Mouse (Mus musculus) right cerebral cortex, adult 18-20 months (tissue): ENCODE results near the gene Fam241a.
A peak's percentile ranks its signal among the peaks of the same experiment; 100 is the strongest.

Source experiments
- DNase-seq: peaks from one replicate; pipeline ENCODE4 v3.0.0; 2022; ENCODE audit warnings: mixed read lengths

Fam241a gene

GRCm38 (mm10) chr3:127895792-127896541, at the start of gene Fam241a:
Gene Fam241a, minus strand, starts transcription at chr3:127896324.
- DNase-seq = peak; percentile 67

GRCm38 (mm10) chr3:127932453-127932852, 36.3 kb upstream of the Fam241a start:
- DNase-seq = peak; percentile 46

DNA sequence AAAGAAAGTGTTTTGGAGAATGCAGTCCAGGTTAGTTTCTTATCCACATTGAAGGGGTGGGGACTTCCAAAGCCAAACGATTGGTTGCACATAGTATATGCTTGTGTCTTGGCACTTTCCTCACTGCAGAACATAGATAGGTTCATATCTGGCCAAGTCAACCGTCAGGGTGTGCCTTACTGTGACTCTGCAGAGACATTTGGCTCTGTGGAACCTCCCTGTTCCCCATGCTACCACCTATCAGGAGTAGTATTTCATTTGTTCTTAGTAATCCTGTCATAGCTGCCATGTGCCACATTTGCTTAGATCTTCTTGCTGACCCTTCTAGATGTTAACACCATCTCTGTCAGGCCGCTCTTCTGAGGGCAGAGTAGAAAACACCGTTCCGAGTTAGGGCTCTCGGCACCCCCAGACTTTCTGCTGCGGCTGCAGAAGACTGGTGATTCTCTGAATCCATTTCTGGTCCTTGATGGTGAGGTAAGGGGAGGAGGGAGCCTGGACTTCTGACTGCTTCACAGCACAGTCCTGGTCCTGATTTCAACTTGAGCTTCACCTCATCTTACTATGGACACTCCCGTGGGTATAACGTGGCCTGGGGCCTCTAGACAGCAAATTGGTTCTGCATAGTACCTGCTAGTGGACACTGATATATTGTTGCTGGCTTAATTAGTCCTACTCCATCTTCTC, 34.3 kb upstream of the Fam241a start:
- no peak for DNase-seq

DNA sequence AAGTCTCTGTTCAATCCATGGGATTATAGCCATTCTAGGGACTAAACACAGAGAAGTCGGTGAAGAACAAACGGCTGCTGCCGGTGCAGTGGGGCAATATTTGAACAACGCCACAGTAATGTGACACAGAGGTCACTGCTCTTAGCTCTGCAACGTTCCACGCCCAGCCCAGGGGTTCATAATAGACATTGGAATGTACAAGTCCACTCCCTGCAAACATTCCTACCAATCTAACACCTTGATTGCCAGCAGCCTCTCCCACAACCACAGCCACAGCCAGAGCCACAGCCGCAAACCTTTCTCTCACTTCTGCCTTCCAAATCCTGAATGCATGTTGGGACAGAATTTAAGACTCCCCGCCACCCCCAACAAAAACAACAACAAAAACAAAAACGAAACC, 33.8 kb upstream of the Fam241a start:
- DNase-seq = no peak

GRCm38 (mm10) chr3:127926635-127927183, 30.6 kb upstream of the Fam241a start:
- no peak for DNase-seq

- DNase-seq = no peak
These were observed 28.3 kb upstream of the Fam241a start for GRCm38 (mm10) chr3:127924464-127924863.

DNA sequence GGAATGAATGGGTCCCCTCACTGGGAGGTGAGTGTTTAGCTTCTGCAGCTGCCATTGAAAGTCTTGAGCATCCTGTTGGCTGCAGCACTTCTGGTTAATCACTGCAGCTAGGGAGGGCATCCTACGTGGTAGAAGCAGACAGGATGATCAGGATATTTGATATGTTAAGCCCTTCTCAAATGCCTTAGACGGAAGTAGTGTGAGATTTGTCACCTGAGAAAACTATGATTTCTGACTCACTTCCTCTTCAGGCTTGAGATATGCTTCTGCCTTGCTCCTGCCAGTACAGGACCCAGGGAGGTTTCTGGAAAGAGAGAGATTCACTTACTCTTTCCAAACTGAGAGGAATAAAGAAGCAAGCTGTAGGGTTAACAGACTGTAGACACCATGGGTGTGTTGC, 27.1 kb upstream of the Fam241a start:
- no peak for DNase-seq

GRCm38 (mm10) chr3:127922125-127922524, 26.0 kb upstream of the Fam241a start:
- DNase-seq = no peak

DNA sequence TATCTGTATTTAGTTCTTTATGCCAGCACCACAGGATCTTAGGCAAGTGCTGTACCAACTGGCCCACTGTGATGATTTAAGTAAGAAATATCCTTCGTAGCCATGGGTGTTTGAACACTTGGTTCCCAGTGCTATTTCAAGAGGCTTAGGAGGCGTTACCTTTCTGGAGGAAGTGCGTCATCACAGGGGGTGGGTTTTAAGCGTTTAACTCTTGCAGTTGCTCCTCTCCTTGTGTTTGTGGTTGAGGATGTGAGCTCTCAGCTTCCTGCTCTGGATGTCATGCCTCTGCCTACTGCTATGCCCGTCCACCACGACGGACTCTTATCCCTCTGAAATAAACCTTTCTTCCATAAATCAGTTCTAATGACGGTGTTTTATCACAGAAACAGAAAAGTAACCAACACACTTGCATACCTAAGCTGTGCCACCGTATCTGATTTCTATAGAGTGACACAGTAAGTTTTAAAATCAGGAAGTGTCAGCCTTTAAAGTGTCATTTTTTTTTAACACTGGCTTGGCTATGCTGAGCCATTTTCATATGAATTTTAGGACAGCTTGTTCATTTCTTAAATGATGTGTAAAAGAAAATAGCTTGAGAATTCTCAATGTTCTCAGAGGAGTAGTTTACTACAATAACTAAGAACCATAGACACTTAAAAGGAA, 22.0 kb upstream of the Fam241a start:
- no peak for DNase-seq

GRCm38 (mm10) chr3:127917549-127917948, 21.4 kb upstream of the Fam241a start:
- DNase-seq = no peak

- no peak for DNase-seq
These were observed 19.7 kb upstream of the Fam241a start for GRCm38 (mm10) chr3:127915656-127916334.

- DNase-seq = no peak
These were observed 18.0 kb upstream of the Fam241a start for GRCm38 (mm10) chr3:127913885-127914709.

DNA sequence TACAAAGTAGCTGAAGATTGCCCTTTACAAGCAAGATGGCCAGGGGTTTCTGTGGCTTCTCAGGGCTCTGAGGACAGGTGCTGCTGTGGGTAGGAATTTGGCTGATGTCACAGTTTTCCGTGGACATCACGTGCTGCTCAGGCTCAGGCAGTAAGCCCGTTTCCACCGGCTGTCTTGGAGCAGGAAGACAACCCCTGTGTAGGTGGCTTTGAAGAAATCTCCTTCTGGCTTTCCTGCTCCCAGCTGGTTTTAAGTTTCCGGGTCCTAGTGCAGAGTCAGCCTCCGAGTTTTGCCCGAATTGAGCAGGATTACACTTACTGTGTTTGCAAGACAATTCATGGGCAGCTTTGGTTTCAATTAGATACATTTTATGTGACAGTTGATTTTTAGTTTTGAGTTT, 13.8 kb upstream of the Fam241a start:
- peak; percentile 8 for DNase-seq

DNA sequence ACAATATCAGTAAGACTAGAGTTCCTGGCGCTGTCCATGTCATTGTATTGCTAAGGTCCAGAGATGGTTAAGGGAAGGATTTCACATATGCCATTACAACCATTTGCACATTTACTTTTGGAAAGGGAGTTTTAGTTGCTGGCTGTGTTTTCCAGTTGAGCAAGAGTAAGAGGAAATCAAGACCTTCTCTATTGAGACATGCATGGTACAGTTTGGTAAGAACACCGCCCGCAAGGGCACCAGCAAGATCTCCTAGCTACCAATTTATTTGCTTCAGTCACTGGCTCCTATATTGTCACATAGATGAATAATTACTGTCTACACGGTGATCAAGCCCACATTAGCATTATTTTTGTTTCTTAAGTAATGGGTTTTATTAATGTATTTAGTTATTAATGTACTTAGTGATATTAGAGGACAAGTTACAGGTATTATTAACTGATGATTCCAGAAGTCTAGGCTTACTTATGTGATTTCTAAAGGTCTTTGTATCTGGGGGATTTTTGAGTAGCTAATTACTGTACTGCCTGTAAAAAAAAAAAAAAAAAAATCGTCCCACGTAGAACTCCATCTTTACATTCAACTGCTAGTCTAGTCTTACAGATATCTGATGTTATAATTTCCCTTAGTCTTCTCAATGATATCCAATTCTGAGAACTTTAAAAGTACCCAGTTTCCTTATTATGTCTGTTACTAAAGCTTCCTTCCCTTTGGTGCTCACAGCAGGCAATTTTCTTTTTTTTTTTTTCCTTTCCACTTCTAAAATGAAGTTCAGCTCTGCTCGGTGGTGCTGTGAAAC, 944 bp downstream of the Fam241a start:
- DNase-seq = no peak

GRCm38 (mm10) chr3:127893902-127894301, 2.2 kb downstream of the Fam241a start:
- DNase-seq = no peak

DNA sequence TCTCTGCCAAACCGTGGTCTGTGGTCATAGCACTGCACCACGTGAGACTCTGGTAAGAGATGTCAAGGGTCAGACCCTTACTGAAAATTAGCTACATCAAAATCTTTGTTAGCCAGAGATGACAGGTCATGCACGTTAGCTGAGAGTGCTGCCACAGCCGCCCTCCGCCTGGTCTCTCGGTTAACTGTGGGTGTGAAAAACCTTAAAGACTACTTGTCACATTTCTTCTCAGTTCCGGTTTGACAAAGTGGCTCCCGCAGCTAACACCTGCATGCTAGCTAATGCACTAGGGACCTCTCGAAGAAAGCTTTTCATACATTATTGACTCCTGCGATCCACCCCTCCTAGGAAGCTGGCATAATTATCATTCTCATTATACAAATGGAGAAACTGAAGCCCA, 4.2 kb downstream of the Fam241a start:
- no peak for DNase-seq

GRCm38 (mm10) chr3:127890008-127890407, 6.1 kb downstream of the Fam241a start:
- no peak for DNase-seq

GRCm38 (mm10) chr3:127889570-127889969, 6.6 kb downstream of the Fam241a start:
- DNase-seq = no peak

DNA sequence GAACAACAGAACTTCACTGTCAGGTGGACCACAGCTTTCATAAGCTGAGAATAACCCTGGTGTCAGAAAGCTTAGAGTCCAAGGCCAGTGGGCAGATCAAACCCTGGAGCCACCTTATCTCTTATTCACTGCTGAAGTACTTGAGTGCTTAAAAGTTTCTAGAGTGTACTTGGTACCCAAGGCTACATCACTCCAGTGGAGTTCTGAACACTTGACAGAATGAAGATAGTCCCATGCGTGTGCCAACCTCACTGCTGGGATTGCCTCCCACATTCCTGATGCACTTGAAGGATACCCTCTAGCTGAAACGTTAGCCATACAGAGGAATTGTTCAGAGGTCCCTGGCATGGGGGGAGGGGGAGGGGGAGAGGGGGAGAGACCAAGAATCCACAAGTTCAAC, 14.4 kb downstream of the Fam241a start:
- no peak for DNase-seq

DNA sequence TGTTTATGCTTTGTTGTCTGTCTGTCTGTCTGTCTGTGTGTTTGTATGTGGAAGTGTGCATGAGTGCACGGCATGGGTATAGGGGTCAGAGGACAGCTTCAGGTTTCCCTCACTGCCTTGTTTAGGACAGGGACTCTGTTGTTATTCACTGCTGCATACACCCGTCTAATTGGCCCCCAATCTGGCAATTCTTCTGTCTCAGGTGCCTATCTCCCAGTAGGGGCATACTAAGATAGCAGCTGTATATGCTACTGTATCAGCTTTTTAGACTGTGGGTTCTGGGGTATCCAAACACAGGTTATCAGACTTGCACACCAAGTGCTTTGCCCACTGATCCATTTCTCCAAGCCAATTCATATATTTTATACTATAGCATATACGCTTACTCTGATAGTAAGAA, 16.2 kb downstream of the Fam241a start:
- no peak for DNase-seq

GRCm38 (mm10) chr3:127875509-127875908, 20.6 kb downstream of the Fam241a start:
- DNase-seq = no peak
